In genomic region chr12:103367171-103367570, GRCm38 (mm10) we compare ENCODE assay signal across 17 mouse cellular contexts. TPM values are rescaled to one million over a fixed set of nuclear protein-coding genes. Genes with fewer than 3 reads are reported as not detected.
"Had no signal": no experiment of that assay in that cellular context is flagged by ENCODE, and none has a peak within 500 bp of the region (broad histone marks: within the 10 kb centered on the region; RNA-seq: fewer than 3 reads in every experiment).

No protein-coding gene starts in this region.

- H3K4me2 ChIP-seq: limb, embryonic 12.5 days had no signal

- H3K4me3 ChIP-seq: layer of hippocampus, adult 2 months; limb, embryonic 12.5 days; limb, embryonic 15.5 days; midbrain, embryonic 13.5 days; neural tube, embryonic 13.5 days; stomach, embryonic 15.5 days had no signal

- H3K36me3 ChIP-seq: limb, embryonic 12.5 days; limb, embryonic 15.5 days; midbrain, embryonic 13.5 days; neural tube, embryonic 13.5 days; stomach, embryonic 15.5 days had no signal

- H3K27ac ChIP-seq: kidney, postnatal 0 days; layer of hippocampus, adult 2 months; limb, embryonic 12.5 days; limb, embryonic 15.5 days; liver, embryonic 14.5 days; macrophage; midbrain, embryonic 13.5 days; neural tube, embryonic 13.5 days; stomach, embryonic 15.5 days had no signal

- H3K4me1 ChIP-seq: limb, embryonic 12.5 days; limb, embryonic 15.5 days had no signal

- H3K9ac ChIP-seq: limb, embryonic 12.5 days; limb, embryonic 15.5 days; liver, embryonic 14.5 days; liver, postnatal 0 days; lung, embryonic 14.5 days; midbrain, embryonic 13.5 days; neural tube, embryonic 13.5 days; stomach, embryonic 15.5 days had no signal

- H3K9me3 ChIP-seq: limb, embryonic 12.5 days; limb, embryonic 15.5 days; midbrain, embryonic 13.5 days; neural tube, embryonic 13.5 days; stomach, embryonic 15.5 days had no signal

- H3K27me3 ChIP-seq: limb, embryonic 15.5 days; stomach, embryonic 15.5 days had no signal

RNA-seq across cellular contexts. Expression of gene Asb2, which starts 11.4 kb away (rescaled TPM):
- total RNA-seq: neutrophil, adult 5-6 weeks had no signal

RNA-seq across cellular contexts. Expression of gene 9330161L09Rik, which starts 40.4 kb away (rescaled TPM):
- polyA plus RNA-seq: liver, postnatal 0 days; macrophage had no signal

RNA-seq across cellular contexts. Expression of gene Fam181a, which starts 56.4 kb away (rescaled TPM):
- total RNA-seq: megakaryocyte, adult 5-6 weeks; neutrophil, adult 5-6 weeks had no signal
- polyA plus RNA-seq: kidney, embryonic 14.5 days; kidney, postnatal 0 days; large intestine, adult 2 months; limb, embryonic 15.5 days; liver, embryonic 11.5 days; liver, embryonic 14.5 days; liver, postnatal 0 days; macrophage; stomach, embryonic 15.5 days; thymus, postnatal 0 days had no signal
